Mouse (Mus musculus) lung, postnatal 0 days (tissue): Measurements from ENCODE around the gene Cfap43. TPM values are rescaled to one million over a fixed set of nuclear protein-coding genes. Genes with fewer than 3 reads are reported as not detected.

Experiments used
- ATAC-seq: fragments of 200-750 bp; cut with Nextera tagmentation; 2 replicates; pipeline ENCODE4 v1.8.0; 2017; ENCODE audit warnings: moderate library complexity
- DNase-seq: peaks from one replicate; pipeline ENCODE4 v3.0.0-alpha.2; 2016; ENCODE audit warnings: low spot score
- H3K27ac ChIP-seq: fragments of 300-500 bp; sonication (generic); 2 replicates; pipeline ENCODE4 v1.5.1; 2014; ENCODE audit warnings: antibody characterized with exemption, mild to moderate bottlenecking, low read length, mixed read lengths
- H3K27me3 ChIP-seq: fragments of 300-500 bp; sonication (generic); replicated peaks from 2 replicates; pipeline ENCODE4 v1.6.1; 2014; ENCODE audit warnings: low read length, mixed read lengths; ENCODE audit not compliant: insufficient read depth
- H3K36me3 ChIP-seq: fragments of 300-500 bp; sonication (generic); 2 replicates; pipeline ENCODE4 v1.6.1; 2014; ENCODE audit warnings: low read length, mixed read lengths; ENCODE audit not compliant: insufficient read depth
- H3K4me1 ChIP-seq: fragments of 300-500 bp; sonication (generic); 2 replicates; pipeline ENCODE4 v1.6.1; 2014; ENCODE audit warnings: antibody characterized with exemption, low read depth, low read length, mixed read lengths; ENCODE audit not compliant: insufficient read depth
- H3K4me2 ChIP-seq: fragments of 300-500 bp; sonication (generic); replicated peaks from 2 replicates; pipeline ENCODE4 v1.6.1; 2014; ENCODE audit warnings: low read depth, mild to moderate bottlenecking, low read length, moderate library complexity, mixed read lengths
- H3K4me3 ChIP-seq: fragments of 300-500 bp; sonication (generic); 2 replicates; pipeline ENCODE4 v1.5.1; 2014; ENCODE audit warnings: low read depth, low read length
- H3K9ac ChIP-seq: fragments of 300-500 bp; sonication (generic); replicated peaks from 2 replicates; pipeline ENCODE4 v1.6.1; 2014; ENCODE audit warnings: low read depth, mild to moderate bottlenecking
- H3K9me3 ChIP-seq: fragments of 300-500 bp; sonication (generic); 2 replicates; pipeline ENCODE4 v1.6.1; 2016; ENCODE audit warnings: low read length, mixed read lengths
- CTCF ChIP-seq: IDR thresholded peaks from 2 replicates; pipeline ENCODE4 v1.5.1; 2016; ENCODE audit warnings: antibody characterized with exemption, mild to moderate bottlenecking
- EP300 ChIP-seq: IDR thresholded peaks from 2 replicates; pipeline ENCODE4 v1.6.1; 2016; ENCODE audit warnings: antibody characterized with exemption, mild to moderate bottlenecking, control low read depth
- WGBS: fragments of 180-500 bp; shearing (Covaris S2); extraction: QIAGEN DNeasy Blood & Tissue Kit; methylation state at CpG from one replicate; pipeline ENCODE4 v1.1.7; 2014; 5-methylcytosine and 5-hydroxymethylcytosine counted together
- polyA plus RNA-seq: library from polyadenylated mRNA; unstranded; fragments of >200 nt; fragmentation: Nextera tagmentation; extraction: Ambion mirVana; gene quantifications from 2 replicates; pipeline ENCODE4 v1.2.1, GENCODE M21; 2015

Cfap43 gene
- polyA plus RNA-seq, 1 experiment from 2014 or later: 4.9 TPM

GRCm38 (mm10) chr19:47783898-47784297, 135.2 kb downstream of the Cfap43 start:
- DNase-seq (no peak), ATAC-seq (no peak)
- WGBS: 86% methylated on average over 6 of the region's 6 CpGs
- Histone ChIP-seq H3K9ac (no peak overlapping the region), H3K4me1 (no peaks in the 10 kb centered on the region), H3K27me3 (no peaks in the 10 kb centered on the region), H3K4me3 (no peak overlapping the region), H3K36me3 (no peaks in the 10 kb centered on the region), H3K9me3 (no peaks in the 10 kb centered on the region), H3K27ac (no peak overlapping the region), H3K4me2 (no peak overlapping the region)
- TF ChIP-seq EP300 (no peak), CTCF (no peak)

GRCm38 (mm10) chr19:47780972-47781371, 138.1 kb downstream of the Cfap43 start:
- ATAC-seq: no peak
- Histone ChIP-seq H3K9me3 (no peaks in the 10 kb centered on the region), H3K27ac (no peak overlapping the region), H3K27me3 (no peaks in the 10 kb centered on the region), H3K4me1 (no peaks in the 10 kb centered on the region), H3K4me3 (no peak overlapping the region), H3K36me3 (no peaks in the 10 kb centered on the region), H3K9ac (no peak overlapping the region), H3K4me2 (no peak overlapping the region)
- 73% methylated on average over 11 of the region's 11 CpGs for WGBS
- no peak for TF ChIP-seq EP300
- TF ChIP-seq CTCF: no peak; the same call in 1 of the 2 replicates
- DNase-seq: no peak

- Histone ChIP-seq H3K4me2 (no peak overlapping the region), H3K27me3 (no peaks in the 10 kb centered on the region), H3K4me3 (no peak overlapping the region), H3K4me1 (no peaks in the 10 kb centered on the region), H3K9ac (no peak overlapping the region), H3K27ac (no peak overlapping the region), H3K36me3 (no peaks in the 10 kb centered on the region), H3K9me3 (no peaks in the 10 kb centered on the region)
- WGBS: 85% methylated on average over 7 of the region's 7 CpGs
- no peak for ATAC-seq
- DNase-seq: no peak
- TF ChIP-seq CTCF (no peak), EP300 (no peak)
These were observed 138.9 kb downstream of the Cfap43 start for GRCm38 (mm10) chr19:47780145-47780544.

GRCm38 (mm10) chr19:47777847-47778246, 141.2 kb downstream of the Cfap43 start:
- ATAC-seq: no peak
- no peaks in the 10 kb centered on the region for H3K27me3 ChIP-seq
- 67% methylated on average over 6 of the region's 6 CpGs for WGBS

GRCm38 (mm10) chr19:47755625-47756024, 163.5 kb downstream of the Cfap43 start:
- H3K4me3 ChIP-seq: no peak overlapping the region
- H3K36me3 ChIP-seq: no peaks in the 10 kb centered on the region
- H3K9ac ChIP-seq: no peak overlapping the region
- no peaks in the 10 kb centered on the region for H3K9me3 ChIP-seq
- peak overlapping the region; percentile 36 for H3K4me2 ChIP-seq
- ATAC-seq (peak; percentile 84), DNase-seq (peak; percentile 63)
- WGBS: 48% methylated on average over 19 of the region's 19 CpGs
- TF ChIP-seq EP300 (no peak), CTCF (no peak)
- no peak overlapping the region for H3K27ac ChIP-seq
- no peaks in the 10 kb centered on the region for H3K27me3 ChIP-seq
- H3K4me1 ChIP-seq: no peaks in the 10 kb centered on the region

More at GRCm38 (mm10) chr19:47777847-47778246, 141.2 kb downstream of the Cfap43 start:
- H3K4me1 ChIP-seq: no peaks in the 10 kb centered on the region
- H3K4me2 ChIP-seq: no peak overlapping the region
- no peak for DNase-seq
- no peak overlapping the region for H3K4me3 ChIP-seq
- H3K36me3 ChIP-seq: no peaks in the 10 kb centered on the region
- H3K27ac ChIP-seq: no peak overlapping the region
- no peaks in the 10 kb centered on the region for H3K9me3 ChIP-seq
- no peak overlapping the region for H3K9ac ChIP-seq
- TF ChIP-seq CTCF: no peak
- TF ChIP-seq EP300: no peak

- Histone ChIP-seq H3K9me3 (no peaks in the 10 kb centered on the region), H3K27ac (no peak overlapping the region), H3K36me3 (no peaks in the 10 kb centered on the region), H3K27me3 (no peaks in the 10 kb centered on the region), H3K4me2 (no peak overlapping the region), H3K9ac (no peak overlapping the region), H3K4me1 (no peaks in the 10 kb centered on the region), H3K4me3 (no peak overlapping the region)
- 84% methylated on average over 9 of the region's 9 CpGs for WGBS
- TF ChIP-seq EP300: no peak
- no peak for TF ChIP-seq CTCF
- ATAC-seq: no peak
- DNase-seq: no peak
These were observed 164.2 kb downstream of the Cfap43 start for GRCm38 (mm10) chr19:47754931-47755330.

- Histone ChIP-seq H3K4me1 (no peaks in the 10 kb centered on the region), H3K9me3 (no peaks in the 10 kb centered on the region), H3K9ac (no peak overlapping the region), H3K27ac (no peak overlapping the region), H3K27me3 (no peaks in the 10 kb centered on the region), H3K4me3 (no peak overlapping the region), H3K4me2 (no peak overlapping the region), H3K36me3 (no peaks in the 10 kb centered on the region)
- WGBS: 68% methylated on average over 4 of the region's 4 CpGs
- DNase-seq (no peak), ATAC-seq (no peak)
- no peak for TF ChIP-seq CTCF
- TF ChIP-seq EP300: no peak
These were observed 165.2 kb downstream of the Cfap43 start for GRCm38 (mm10) chr19:47753921-47754320.
